Mouse (Mus musculus): ENCODE results near the gene Ttl.

Gene Ttl

GRCm38 (mm10) chr2:129084959-129085358 is 19.2 kb downstream of the Ttl start:
- DNase-seq (ENCODE audit: low read depth, low spot score): no peak

- no peak for DNase-seq (ENCODE audit: low read depth, low spot score)
Measured at GRCm38 (mm10) chr2:129087520-129087919, 21.8 kb downstream of the Ttl start.

- no peak for DNase-seq (ENCODE audit: low read depth, low spot score)
Measured at GRCm38 (mm10) chr2:129090370-129090769, 24.6 kb downstream of the Ttl start.

GRCm38 (mm10) chr2:129092810-129093209 is 27.1 kb downstream of the Ttl start:
- DNase-seq (ENCODE audit: low read depth, low spot score): no peak

- no peak for DNase-seq (ENCODE audit: low read depth, low spot score)
Measured at GRCm38 (mm10) chr2:129093926-129094724, 28.4 kb downstream of the Ttl start.

- peak; percentile 72 for DNase-seq (ENCODE audit: low read depth, low spot score)
Measured at GRCm38 (mm10) chr2:129100784-129101310, 35.1 kb downstream of the Ttl start, which contains the start of gene Polr1b. Polr1b (plus strand) TSS chr2:129100995.

GRCm38 (mm10) chr2:129112924-129113323 is 47.2 kb downstream of the Ttl start:
- DNase-seq (ENCODE audit: low read depth, low spot score): no peak

- no peak for DNase-seq (ENCODE audit: low read depth, low spot score)
Measured at GRCm38 (mm10) chr2:129115706-129116367, 50.1 kb downstream of the Ttl start.

GRCm38 (mm10) chr2:129116368-129116739 is 50.6 kb downstream of the Ttl start:
- no peak for DNase-seq (ENCODE audit: low read depth, low spot score)

- no peak for DNase-seq (ENCODE audit: low read depth, low spot score)
Measured at GRCm38 (mm10) chr2:129118061-129118460, 52.3 kb downstream of the Ttl start.

GRCm38 (mm10) chr2:129121986-129122385 is 56.2 kb downstream of the Ttl start:
- no peak for DNase-seq (ENCODE audit: low read depth, low spot score)

GRCm38 (mm10) chr2:129129412-129129929 is 63.7 kb downstream of the Ttl start, which contains the start of gene Chchd5:
Chchd5 (plus strand) TSS chr2:129129700.
- DNase-seq (ENCODE audit: low read depth, low spot score): peak; percentile 79

- DNase-seq (ENCODE audit: low read depth, low spot score): peak; percentile 8
Measured at GRCm38 (mm10) chr2:129129987-129130545, 64.3 kb downstream of the Ttl start.

GRCm38 (mm10) chr2:129130776-129131175 is 65.0 kb downstream of the Ttl start:
- DNase-seq (ENCODE audit: low read depth, low spot score): no peak

- no peak for DNase-seq (ENCODE audit: low read depth, low spot score)
Measured at GRCm38 (mm10) chr2:129132231-129132630, 66.5 kb downstream of the Ttl start.

- no peak for DNase-seq (ENCODE audit: low read depth, low spot score)
Measured at GRCm38 (mm10) chr2:129133006-129133805, 67.5 kb downstream of the Ttl start.

- DNase-seq (ENCODE audit: low read depth, low spot score): no peak
Measured at GRCm38 (mm10) chr2:129139906-129140305, 74.2 kb downstream of the Ttl start.

All from c-Kit-negative CD71-positive TER-119-positive erythroid progenitor cells, embryonic 14.5 days (primary cell).